Mouse (Mus musculus): Measurements from ENCODE around the gene Gm49373. TPM values are rescaled to one million over a fixed set of nuclear protein-coding genes. Genes with fewer than 3 reads are reported as not detected.

Gene Gm49373
- 0.85 and 1.8 TPM in 2 replicates for total RNA-seq (2012; rRNA removed)
- total RNA-seq (2014; rRNA removed): 0.54 and 0.60 TPM in 2 replicates
- polyA plus RNA-seq (2012; ENCODE audit: insufficient read length, low read depth): 1.5 and 2.9 TPM in 2 replicates

DNA sequence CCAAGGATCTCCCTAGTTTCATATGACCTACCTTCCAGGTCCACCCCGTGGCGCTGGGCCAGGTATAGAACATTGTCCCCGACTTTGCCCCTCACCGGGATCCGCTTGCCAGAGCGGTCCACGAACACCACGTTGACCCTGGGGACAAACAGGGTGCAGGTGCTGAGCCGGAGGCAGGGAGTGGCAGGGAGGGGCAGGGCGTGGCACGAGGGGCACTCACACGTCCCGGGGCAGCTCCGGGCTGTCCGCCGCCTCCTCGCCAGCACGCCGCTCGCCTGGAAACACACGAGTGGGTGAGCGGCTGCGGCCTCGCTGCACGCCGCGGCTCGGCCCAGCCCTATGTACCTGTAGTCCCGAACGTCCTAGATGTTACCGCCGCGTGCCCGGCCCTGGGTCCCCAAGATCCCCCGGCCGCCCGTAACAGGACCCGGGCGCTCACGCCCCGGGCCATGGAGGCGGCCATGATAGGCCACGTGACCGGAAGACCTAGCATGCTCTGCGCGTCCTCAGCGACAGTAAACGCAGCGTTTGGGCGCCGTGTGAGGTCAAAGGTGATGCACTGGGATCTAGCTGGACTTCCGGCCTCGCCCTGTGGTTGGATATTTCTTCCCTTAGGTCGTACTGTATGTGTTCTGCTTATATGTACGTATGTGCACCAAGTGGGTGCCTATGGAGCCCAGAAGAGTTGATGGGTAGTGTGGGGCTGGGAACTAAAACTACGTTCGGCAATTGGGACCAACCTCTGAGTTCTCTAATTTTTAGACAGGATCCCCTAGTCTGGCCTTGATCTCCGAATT, at the start of gene Gm49373, which contains the start of gene Fdx1l:
TSS of gene Gm49373 (minus strand) at position 53 of the 797 bp plus-strand sequence.
TSS of gene Fdx1l (minus strand) at position 571 of the 797 bp plus-strand sequence.
- H3K4me3 ChIP-seq (replicated peaks in 1 of 3; ENCODE audit: low read depth in 2 of 3, low read length in 2 of 3, poor library complexity in 1 of 3): peak within 1 kb of the TSS; percentile 90 to 98 (median 96)
- H3K36me3 ChIP-seq (replicated peaks in 1 of 2; ENCODE audit: control insufficient read depth in 1 of 2, insufficient read depth in 1 of 2, low read length in 1 of 2): peaks cover 53 to 74% of the 10 kb centered on the region in 2 experiments
- H3K4me2 ChIP-seq (ENCODE audit: insufficient read depth, low read depth, poor library complexity, severe bottlenecking): peak within 1 kb of the TSS; percentile 92
- peak within 1 kb of the TSS; percentile 68 for H3K27ac ChIP-seq (ENCODE audit: insufficient read depth, low read depth)
- peak; percentile 93 for DNase-seq (ENCODE audit: extremely low read depth)
- no peaks in the 10 kb centered on the region for H3K9me3 ChIP-seq (replicated peaks; ENCODE audit: low read length)
- in situ Hi-C loops (cut with MboI; ENCODE audit: low pct_ligation_motif_present, low pct_unique_long_range_greater_than_20kb, low sequenced_read_pairs): loop anchor here (5.0 kb wide), 1 partner anchor 46 kb away; the partner anchor contains the start of gene Icam4
- peaks cover 8 to 29% of the 10 kb centered on the region in 2 experiments for H3K4me1 ChIP-seq (ENCODE audit: control insufficient read depth in 1 of 2, insufficient read depth in 2 of 2)
- peak within 1 kb of the TSS; percentile 88 for H3K9ac ChIP-seq (ENCODE audit: insufficient read depth, low read depth)
- no peaks in the 10 kb centered on the region for H3K27me3 ChIP-seq (replicated peaks)
- H3K79me2 ChIP-seq (replicated peaks; ENCODE audit: control insufficient read depth, extremely low read depth, insufficient read depth, poor library complexity, severe bottlenecking): peaks cover 35% of the 10 kb centered on the region
- dilution Hi-C loops (cut with MboI; ENCODE audit: extremely low pct_ligation_motif_present, extremely low pct_unique_long_range_greater_than_20kb, low sequenced_read_pairs): no loop called here
- TF ChIP-seq EP300 (IDR thresholded peaks at IDR 0.05; ENCODE audit: low read length): no peak
- TF ChIP-seq POLR2A (IDR thresholded peaks at IDR 0.05; ENCODE audit: low read depth, low read length): peak; percentile 81
- peak; percentile 99 for TF ChIP-seq MXI1 (IDR thresholded peaks at IDR 0.05; ENCODE audit: low read depth, low read length)
- TF ChIP-seq JUN (IDR thresholded peaks at IDR 0.05; ENCODE audit: insufficient read depth, low read depth, low read length): no peak
- peak; percentile 96 for TF ChIP-seq BHLHE40 (IDR thresholded peaks at IDR 0.05; ENCODE audit: low read depth, low read length)
- TF ChIP-seq CHD1 (IDR thresholded peaks at IDR 0.05; ENCODE audit: low read depth, low read length): peak; percentile 79; the same call in 1 of the 2 replicates
- TF ChIP-seq POLR2AphosphoS2 (IDR thresholded peaks at IDR 0.05; ENCODE audit: low read depth, low read length): peak; percentile 100
- TF ChIP-seq PAX5 (IDR thresholded peaks at IDR 0.05; ENCODE audit: low read length): no peak
- TF ChIP-seq RCOR1 (conservative IDR thresholded peaks at IDR 0.05; ENCODE audit: low read depth, low read length): no peak
- 0 out of 2 replicates have a peak, but pooled peaks have one; percentile 16 for TF ChIP-seq MAZ (IDR thresholded peaks at IDR 0.05; ENCODE audit: low read depth, low read length)
- no peak for TF ChIP-seq ZNF384 (IDR thresholded peaks at IDR 0.05; ENCODE audit: low read depth, low read length)
- TF ChIP-seq JUND (conservative IDR thresholded peaks at IDR 0.05; ENCODE audit: low read depth, low read length): 0 out of 2 replicates have a peak, but pooled peaks have one; percentile 21
- peak; percentile 98 for TF ChIP-seq USF1 (IDR thresholded peaks at IDR 0.05; ENCODE audit: low read depth, low read length)
- TF ChIP-seq NELFE (IDR thresholded peaks at IDR 0.05; ENCODE audit: low read depth, low read length): peak; percentile 84
- TF ChIP-seq RAD21 (IDR thresholded peaks at IDR 0.05; ENCODE audit: low read depth, low read length): no peak
- peak; percentile 85 for TF ChIP-seq ZMIZ1 (IDR thresholded peaks at IDR 0.05; ENCODE audit: low read depth, low read length)
- no peak; the same call in 1 of the 2 replicates for TF ChIP-seq GABPA (IDR thresholded peaks at IDR 0.05; ENCODE audit: insufficient replicate concordance, low read depth, low read length)
- peak; percentile 64 for TF ChIP-seq UBTF (IDR thresholded peaks at IDR 0.05; ENCODE audit: low read depth, low read length)
- peak; percentile 72 for TF ChIP-seq NRF1 (IDR thresholded peaks at IDR 0.05; ENCODE audit: low read depth, low read length)
- peak; percentile 88; the same call in 1 of the 2 replicates for TF ChIP-seq KAT2A (IDR thresholded peaks at IDR 0.05; ENCODE audit: insufficient replicate concordance, low read length)
- peak; percentile 92 for TF ChIP-seq SIN3A (IDR thresholded peaks at IDR 0.05; ENCODE audit: low read length)
- TF ChIP-seq ELF1 (IDR thresholded peaks at IDR 0.05; ENCODE audit: low read depth, low read length): peak; percentile 95
- TF ChIP-seq USF2 (conservative IDR thresholded peaks at IDR 0.05; ENCODE audit: low read depth, low read length): peak; percentile 93
- TF ChIP-seq E2F4 (IDR thresholded peaks at IDR 0.05; ENCODE audit: insufficient replicate concordance, low read depth, low read length): no peak
- TF ChIP-seq TBP (conservative IDR thresholded peaks at IDR 0.05; ENCODE audit: low read depth, low read length): 0 out of 2 replicates have a peak, but pooled peaks have one; percentile 36
- TF ChIP-seq MAFK (IDR thresholded peaks at IDR 0.05; ENCODE audit: insufficient replicate concordance, low read length): no peak
- no peak for TF ChIP-seq ZC3H11A (IDR thresholded peaks at IDR 0.05; ENCODE audit: low read depth, low read length)
- TF ChIP-seq ETS1 (conservative IDR thresholded peaks at IDR 0.05; ENCODE audit: low read depth, low read length): peak; percentile 59; the same call in 1 of the 2 replicates
- peak; percentile 95 for TF ChIP-seq MYC (IDR thresholded peaks at IDR 0.05; ENCODE audit: low read depth, low read length)
- peak; percentile 79 for TF ChIP-seq MEF2A (IDR thresholded peaks at IDR 0.05; ENCODE audit: borderline replicate concordance, low read depth, low read length)
- TF ChIP-seq TCF12 (IDR thresholded peaks at IDR 0.05; ENCODE audit: low read depth, low read length): peak; percentile 82
- TF ChIP-seq CTCF (conservative IDR thresholded peaks at IDR 0.05 in 1 of 2, IDR thresholded peaks at IDR 0.05 in 1 of 2; ENCODE audit: low read depth in 2 of 2, low read length in 2 of 2): no peak
- peak; percentile 87 for TF ChIP-seq CHD2 (IDR thresholded peaks at IDR 0.05; ENCODE audit: low read length)
- peak; percentile 26 for TF ChIP-seq SMC3 (IDR thresholded peaks at IDR 0.05; ENCODE audit: low read depth, low read length)
- TF ChIP-seq HCFC1 (IDR thresholded peaks at IDR 0.05; ENCODE audit: low read depth, low read length): peak; percentile 94
- peak; percentile 99 for TF ChIP-seq MAX (IDR thresholded peaks at IDR 0.05; ENCODE audit: low read length)
- no peak for TF ChIP-seq ZKSCAN1 (IDR thresholded peaks at IDR 0.05; ENCODE audit: borderline replicate concordance, low read depth, low read length)
- peak; percentile 71 for TF ChIP-seq IRF4 (IDR thresholded peaks at IDR 0.05; ENCODE audit: low read depth, low read length)

Measured in CH12.LX (cell line).